Mouse (Mus musculus): Measurements from ENCODE around the gene Wdr60. TPM values are rescaled to one million over a fixed set of nuclear protein-coding genes. Genes with fewer than 3 reads are reported as not detected.

Gene Wdr60
- total RNA-seq, 2 experiments from 2014 or later: 20.7 to 21.8 TPM

DNA sequence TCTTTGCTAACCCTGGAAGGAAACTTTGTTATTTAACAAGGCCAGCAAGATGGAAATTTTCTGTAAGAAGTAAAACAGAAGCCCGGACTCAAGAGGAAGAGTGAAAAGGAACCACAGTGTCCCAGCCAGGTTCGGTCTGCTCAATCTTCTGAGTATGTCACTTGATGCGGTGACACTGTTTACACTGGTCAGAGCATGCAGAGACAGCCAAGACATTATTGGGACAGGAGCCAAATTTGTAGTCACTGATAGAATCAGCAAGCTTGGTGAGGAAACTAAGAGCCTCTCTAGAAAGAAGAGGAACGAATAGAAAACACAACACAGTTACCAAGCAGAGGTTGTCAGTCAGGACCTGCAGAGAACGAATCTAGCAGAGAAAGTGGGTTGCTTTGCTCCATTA lies 93.2 kb downstream of the Wdr60 start:
- no peak overlapping the region for H3K4me3 ChIP-seq
- no peak for DNase-seq (ENCODE audit: extremely low spot score in 1 of 2, low spot score in 2 of 2)
- no peak for TF ChIP-seq CTCF (IDR thresholded peaks at IDR 0.05)
- no peak overlapping the region for H3K27ac ChIP-seq
- intact Hi-C loops (cut with DNase I): no loop called here

DNA sequence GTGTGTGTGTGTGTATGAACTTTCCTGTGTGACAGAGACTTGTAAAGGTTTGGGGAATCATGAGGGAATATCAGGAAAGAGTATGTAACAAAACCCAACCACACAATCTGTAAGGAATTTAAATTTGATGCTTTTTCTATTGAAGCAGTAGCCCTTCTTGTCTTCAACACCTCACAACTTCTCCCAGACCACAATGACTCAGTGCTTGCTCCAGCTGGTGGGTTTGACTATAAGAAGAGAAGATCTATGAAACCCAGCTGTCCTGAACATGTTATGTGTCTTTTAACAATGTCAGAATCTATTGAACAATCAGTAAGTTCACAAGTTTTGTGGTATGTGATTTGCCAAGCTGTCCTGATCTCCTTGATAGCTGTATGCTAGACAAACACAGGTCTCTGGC lies 97.5 kb downstream of the Wdr60 start:
- no peak for TF ChIP-seq CTCF (IDR thresholded peaks at IDR 0.05)
- no peak overlapping the region for H3K27ac ChIP-seq
- intact Hi-C loops (cut with DNase I): no loop called here
- H3K4me3 ChIP-seq: no peak overlapping the region
- no peak for DNase-seq (ENCODE audit: extremely low spot score in 1 of 2, low spot score in 2 of 2)

- no peak for DNase-seq (ENCODE audit: extremely low spot score in 1 of 2, low spot score in 2 of 2)
- no peak overlapping the region for H3K27ac ChIP-seq
- TF ChIP-seq CTCF (IDR thresholded peaks at IDR 0.05): no peak
- H3K4me3 ChIP-seq: no peak overlapping the region
- intact Hi-C loops (cut with DNase I): no loop called here
Measured at GRCm38 (mm10) chr12:116159695-116160094, 103.1 kb downstream of the Wdr60 start.

DNA sequence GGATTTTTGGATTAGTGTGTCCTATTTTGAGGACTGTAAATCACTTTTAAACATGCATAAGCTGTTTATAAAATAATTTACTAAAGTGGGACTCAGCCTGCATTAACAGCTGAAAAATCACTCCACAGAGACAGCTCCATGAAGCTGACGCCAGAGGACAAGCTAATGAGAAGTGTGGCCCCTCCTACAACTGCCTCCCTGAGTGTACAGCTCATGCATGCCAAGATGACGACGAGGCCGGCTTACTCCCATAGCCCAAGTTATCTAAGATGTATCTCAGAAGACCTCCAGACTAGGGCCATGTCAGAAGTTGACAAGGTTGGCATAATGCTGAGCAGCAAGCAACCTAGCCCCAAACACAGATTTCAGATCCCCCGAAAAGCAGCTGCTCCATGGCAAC lies 103.6 kb downstream of the Wdr60 start:
- H3K27ac ChIP-seq: no peak overlapping the region
- no peak overlapping the region for H3K4me3 ChIP-seq
- DNase-seq (ENCODE audit: extremely low spot score in 1 of 2, low spot score in 2 of 2): no peak
- no peak for TF ChIP-seq CTCF (IDR thresholded peaks at IDR 0.05)
- intact Hi-C loops (cut with DNase I): no loop called here

- intact Hi-C loops (cut with DNase I): no loop called here
- TF ChIP-seq CTCF (IDR thresholded peaks at IDR 0.05): no peak
- no peak for DNase-seq (ENCODE audit: extremely low spot score in 1 of 2, low spot score in 2 of 2)
- no peak overlapping the region for H3K4me3 ChIP-seq
- no peak overlapping the region for H3K27ac ChIP-seq
Measured at GRCm38 (mm10) chr12:116156792-116157532, 105.9 kb downstream of the Wdr60 start.

Small RNA genes lying within 50 kb of the gene (microRNA-seq; reads per million reads assigned to microRNA genes)
- gene Gm23190: 0 reads per million in 2 experiments

Other genes starting within 250 kb of the Wdr60 start
- gene Zfp386, start 215.3 kb downstream of the Wdr60 start, total RNA-seq (2021): 10 to 100 TPM; 29.6 to 32.0 TPM
- gene Vipr2, start 185.3 kb downstream of the Wdr60 start, total RNA-seq (2021): 1 to 10 TPM in 1 of 2 experiments, under 1 TPM in 1; 0.43 to 1.3 TPM
- not detected for gene Gm11027, start 12.4 kb upstream of the Wdr60 start, total RNA-seq (2021)
- gene Esyt2, start 18.2 kb upstream of the Wdr60 start, total RNA-seq (2021): 10 to 100 TPM; 55.3 to 58.3 TPM
- 1 to 10 TPM; 5.0 to 5.1 TPM for gene Ncapg2, start 142.4 kb upstream of the Wdr60 start, total RNA-seq (2021)
- 100 to 1,000 TPM; 339 to 346 TPM for gene Ptprn2, start 222.7 kb upstream of the Wdr60 start, total RNA-seq (2021)